Mouse (Mus musculus) hindbrain, embryonic 12.5 days (tissue): Measurements from ENCODE around the gene Zic4. TPM values are rescaled to one million over a fixed set of nuclear protein-coding genes. Genes with fewer than 3 reads are reported as not detected.

ENCODE experiments used
- ATAC-seq: fragments of 200-750 bp; cut with Nextera tagmentation; 2 replicates; pipeline ENCODE4 v1.8.0; 2017; ENCODE audit warnings: moderate TSS enrichment; ENCODE audit not compliant: low FRiP score
- H3K27ac ChIP-seq: fragments of 300-500 bp; sonication (generic); 2 replicates; pipeline ENCODE4 v1.5.1; 2016; ENCODE audit warnings: mild to moderate bottlenecking
- H3K27me3 ChIP-seq: fragments of 300-500 bp; sonication (generic); 2 replicates; pipeline ENCODE4 v1.6.1; 2016; ENCODE audit warnings: mild to moderate bottlenecking
- H3K36me3 ChIP-seq: fragments of 300-500 bp; sonication (generic); 2 replicates; pipeline ENCODE4 v1.6.1; 2016; ENCODE audit warnings: mild to moderate bottlenecking
- H3K4me1 ChIP-seq: fragments of 300-500 bp; sonication (generic); 2 replicates; pipeline ENCODE4 v1.6.1; 2016
- H3K4me2 ChIP-seq: fragments of 300-500 bp; sonication (generic); replicated peaks from 2 replicates; pipeline ENCODE4 v1.6.1; 2016; ENCODE audit warnings: mild to moderate bottlenecking
- H3K4me3 ChIP-seq: fragments of 300-500 bp; sonication (generic); 2 replicates; pipeline ENCODE4 v1.5.1; 2016; ENCODE audit warnings: mild to moderate bottlenecking
- H3K9ac ChIP-seq: fragments of 300-500 bp; sonication (generic); 2 replicates; pipeline ENCODE4 v1.6.1; 2016; ENCODE audit warnings: mild to moderate bottlenecking, moderate library complexity
- H3K9me3 ChIP-seq: fragments of 300-500 bp; sonication (generic); replicated peaks from 2 replicates; pipeline ENCODE4 v1.6.1; 2016; ENCODE audit warnings: mild to moderate bottlenecking
- WGBS: fragments of 180-500 bp; shearing (Covaris S2); methylation state at CpG from one replicate; pipeline ENCODE4 v1.1.7; 2016; 5-methylcytosine and 5-hydroxymethylcytosine counted together
- polyA plus RNA-seq: library from polyadenylated mRNA; unstranded; fragments of >200 nt; fragmentation: Nextera tagmentation; extraction: Ambion mirVana; gene quantifications from 2 replicates; pipeline ENCODE4 v1.2.1, GENCODE M21; 2016

Zic4 gene
- polyA plus RNA-seq, 1 experiment from 2014 or later = 54.0 TPM

- ATAC-seq = peak; percentile 48
- Histone ChIP-seq H3K4me3 (peak overlapping the region; percentile 54), H3K36me3 (no peaks in the 10 kb centered on the region), H3K27ac (peak overlapping the region; percentile 94), H3K9me3 (no peaks in the 10 kb centered on the region), H3K9ac (peak overlapping the region; percentile 82), H3K4me2 (peak overlapping the region; percentile 79), H3K27me3 (peaks cover 87% of the 10 kb centered on the region), H3K4me1 (peaks cover 12% of the 10 kb centered on the region)
- under 1% methylated on average over 30 of the region's 30 CpGs for WGBS
These were observed 21.9 kb downstream of the Zic4 start for GRCm38 (mm10) chr9:91384136-91384500.

GRCm38 (mm10) chr9:91384693-91385560 is 22.7 kb downstream of the Zic4 start:
- H3K36me3 ChIP-seq = no peaks in the 10 kb centered on the region
- no peak for ATAC-seq
- peak overlapping the region; percentile 94 for H3K27ac ChIP-seq
- H3K9me3 ChIP-seq = no peaks in the 10 kb centered on the region
- H3K4me2 ChIP-seq = peak overlapping the region; percentile 79
- peaks cover 87% of the 10 kb centered on the region for H3K27me3 ChIP-seq
- H3K4me1 ChIP-seq = peaks cover 12% of the 10 kb centered on the region
- 9% methylated on average over 4 of the region's 4 CpGs for WGBS
- 0 out of 2 replicates have a peak overlapping the region, but pooled peaks have one; percentile 5 for H3K4me3 ChIP-seq
- H3K9ac ChIP-seq = no peak overlapping the region; the same call in 1 of the 2 replicates

DNA sequence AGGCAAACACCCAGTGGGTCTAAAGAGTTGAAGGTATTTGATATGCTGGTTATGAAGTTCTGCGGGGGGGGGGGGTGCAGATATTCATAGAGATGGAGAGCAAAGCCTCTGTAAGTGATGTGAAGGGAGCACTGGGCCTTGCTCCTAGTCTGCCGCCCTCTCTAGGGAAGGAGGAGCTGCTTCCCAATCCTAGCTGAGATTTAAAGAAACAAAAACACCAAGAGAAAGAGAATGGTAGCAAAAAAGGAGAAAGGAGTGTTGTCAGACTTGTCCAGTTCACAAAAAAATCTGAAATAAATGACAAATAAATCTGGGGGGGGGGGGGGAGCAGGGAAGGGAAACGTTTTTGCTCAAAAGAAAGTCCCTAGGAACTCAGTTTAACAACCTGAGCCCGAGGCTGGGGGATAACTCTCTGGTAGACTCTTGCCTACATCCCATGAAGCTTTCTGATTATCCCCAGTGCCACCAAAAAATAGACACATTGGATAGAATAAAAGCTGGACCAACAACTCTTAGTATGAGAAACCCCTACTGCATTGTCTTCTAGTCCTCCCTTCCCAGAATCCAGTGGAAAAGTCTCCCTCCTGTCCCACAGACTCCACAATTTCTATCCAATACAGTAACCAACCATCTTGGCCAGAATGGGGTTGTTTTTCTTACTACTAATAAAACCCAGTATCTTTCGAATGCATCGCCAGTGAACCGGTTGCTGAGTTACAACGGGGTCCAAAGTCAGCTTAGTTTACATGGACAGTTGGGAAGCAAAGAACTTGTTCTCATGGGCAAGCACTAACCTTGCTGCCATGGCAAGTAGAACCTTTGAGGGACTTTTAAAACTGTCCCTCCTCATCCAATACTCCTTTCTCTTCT is 23.6 kb downstream of the Zic4 start:
- Histone ChIP-seq H3K4me3 (no peak overlapping the region), H3K9me3 (no peaks in the 10 kb centered on the region), H3K27ac (peak overlapping the region; percentile 94), H3K27me3 (peaks cover 87% of the 10 kb centered on the region), H3K9ac (0 out of 2 replicates have a peak overlapping the region, but pooled peaks have one; percentile 55), H3K4me2 (peak overlapping the region; percentile 79), H3K36me3 (no peaks in the 10 kb centered on the region), H3K4me1 (peaks cover 12% of the 10 kb centered on the region)
- no peak for ATAC-seq
- WGBS = 2% methylated on average over 7 of the region's 8 CpGs

GRCm38 (mm10) chr9:91386502-91386890 is 24.3 kb downstream of the Zic4 start:
- WGBS = 2% methylated on average over 17 of the region's 17 CpGs
- Histone ChIP-seq H3K27me3 (peaks cover 91% of the 10 kb centered on the region), H3K4me1 (peaks cover 12% of the 10 kb centered on the region), H3K27ac (peak overlapping the region; percentile 94), H3K36me3 (no peaks in the 10 kb centered on the region), H3K4me3 (peak overlapping the region; percentile 22), H3K4me2 (peak overlapping the region; percentile 79), H3K9ac (peak overlapping the region; percentile 55; the same call in 1 of the 2 replicates), H3K9me3 (no peaks in the 10 kb centered on the region)
- peak; percentile 26; the same call in 1 of the 2 replicates for ATAC-seq

DNA sequence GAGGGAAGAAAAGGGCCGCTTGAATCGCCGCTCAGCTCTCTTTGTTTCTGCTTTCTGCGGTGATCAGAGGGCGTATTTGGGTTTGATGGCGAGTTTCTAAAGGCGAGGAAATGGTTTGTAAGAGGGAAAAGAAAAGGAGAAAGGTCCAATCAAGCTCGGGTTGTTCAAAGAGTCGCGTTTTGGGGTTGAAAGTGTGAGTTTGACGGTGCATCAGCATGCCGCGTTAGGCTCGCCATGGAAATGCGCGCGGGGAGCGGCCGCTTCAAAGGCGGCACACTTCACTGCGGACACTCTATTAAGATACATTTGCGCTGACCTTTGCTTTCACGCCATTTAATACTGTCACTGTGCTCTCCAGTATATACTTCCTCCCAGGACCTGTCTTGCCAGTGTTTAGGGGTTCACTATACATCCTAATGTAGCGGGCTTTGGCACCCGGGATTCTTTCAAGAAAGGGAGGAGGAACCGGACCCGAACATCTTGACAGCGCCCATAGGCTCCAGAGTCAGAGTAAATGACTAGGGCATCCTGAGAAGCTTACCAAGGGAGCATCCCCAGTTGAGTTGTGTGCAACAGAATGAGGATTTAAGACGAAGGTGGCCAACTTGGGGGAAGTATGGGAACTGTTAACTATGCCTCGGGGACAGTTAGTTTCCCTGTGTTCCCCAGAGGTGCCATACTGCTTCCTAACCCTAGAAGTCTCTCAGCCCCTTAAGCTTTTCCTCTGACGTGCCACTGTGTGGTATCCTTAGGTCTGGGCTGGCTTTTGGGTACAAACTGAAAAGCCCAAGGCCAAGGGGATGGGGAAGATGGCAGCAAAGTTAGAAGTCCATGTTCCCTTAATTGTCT is 24.9 kb downstream of the Zic4 start:
- peak overlapping the region; percentile 55; the same call in 1 of the 2 replicates for H3K9ac ChIP-seq
- 2% methylated on average over 31 of the region's 31 CpGs for WGBS
- peaks cover 9% of the 10 kb centered on the region; the same call in 1 of the 2 replicates for H3K4me1 ChIP-seq
- peak overlapping the region; percentile 94 for H3K27ac ChIP-seq
- peak overlapping the region; percentile 79 for H3K4me2 ChIP-seq
- peak overlapping the region; percentile 22 for H3K4me3 ChIP-seq
- peaks cover 91% of the 10 kb centered on the region for H3K27me3 ChIP-seq
- ATAC-seq = peak; percentile 21
- no peaks in the 10 kb centered on the region for H3K36me3 ChIP-seq
- H3K9me3 ChIP-seq = no peaks in the 10 kb centered on the region

DNA sequence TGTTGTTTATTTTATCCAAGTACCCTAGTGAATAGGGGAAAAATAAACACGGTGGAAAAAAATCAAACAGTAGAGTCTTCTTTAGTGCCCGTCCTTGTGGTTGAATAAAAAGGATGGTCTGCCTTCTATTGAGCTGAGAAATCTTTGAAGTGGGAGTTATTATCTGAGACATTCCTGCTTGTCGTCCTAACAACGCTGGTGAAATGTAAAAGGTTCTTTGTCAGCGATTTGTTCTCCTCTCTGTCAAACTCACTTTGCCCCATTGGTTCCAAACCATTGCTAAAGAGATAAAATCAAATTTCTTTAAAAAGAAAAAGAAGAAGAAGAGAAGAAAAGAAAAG is 25.5 kb downstream of the Zic4 start:
- H3K9me3 ChIP-seq = no peaks in the 10 kb centered on the region
- no peak overlapping the region for H3K4me3 ChIP-seq
- no peak for ATAC-seq
- H3K36me3 ChIP-seq = no peaks in the 10 kb centered on the region
- 2% methylated on average over 5 of the region's 5 CpGs for WGBS
- peak overlapping the region; percentile 94 for H3K27ac ChIP-seq
- H3K9ac ChIP-seq = no peak overlapping the region
- peaks cover 9% of the 10 kb centered on the region; the same call in 1 of the 2 replicates for H3K4me1 ChIP-seq
- peaks cover 91% of the 10 kb centered on the region for H3K27me3 ChIP-seq
- peak overlapping the region; percentile 79 for H3K4me2 ChIP-seq

DNA sequence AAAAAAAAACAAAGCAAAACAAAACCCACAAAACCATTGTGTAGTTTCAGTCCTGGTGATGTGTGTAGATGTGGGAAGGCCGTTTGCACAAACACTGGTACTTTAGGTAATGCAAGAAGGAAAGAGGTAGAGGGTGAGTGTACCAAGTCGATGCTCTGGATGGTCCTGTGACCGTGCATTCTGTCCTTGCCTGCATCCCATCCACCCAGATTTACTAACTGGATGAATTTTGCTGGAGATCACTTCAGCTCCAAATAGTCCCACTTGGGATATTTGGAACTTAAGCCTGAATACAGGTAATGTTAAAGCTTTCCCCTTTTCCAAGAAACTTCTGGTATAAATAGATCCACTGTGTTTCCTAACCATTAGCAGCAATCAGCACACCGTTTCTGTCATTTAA is 26.0 kb downstream of the Zic4 start:
- Histone ChIP-seq H3K4me3 (no peak overlapping the region), H3K27ac (no peak overlapping the region), H3K4me2 (0 out of 2 replicates have a peak overlapping the region, but pooled peaks have one; percentile 8), H3K4me1 (peaks cover 9% of the 10 kb centered on the region; the same call in 1 of the 2 replicates), H3K9me3 (no peaks in the 10 kb centered on the region), H3K9ac (no peak overlapping the region), H3K36me3 (no peaks in the 10 kb centered on the region), H3K27me3 (peaks cover 92% of the 10 kb centered on the region)
- ATAC-seq = no peak
- 6% methylated on average over 4 of the region's 4 CpGs for WGBS

- WGBS = 10% methylated on average over 8 of the region's 8 CpGs
- Histone ChIP-seq H3K4me1 (peaks cover 5% of the 10 kb centered on the region; the same call in 1 of the 2 replicates), H3K27me3 (peaks cover 95% of the 10 kb centered on the region), H3K9me3 (no peaks in the 10 kb centered on the region), H3K9ac (no peak overlapping the region), H3K4me2 (no peak overlapping the region), H3K36me3 (no peaks in the 10 kb centered on the region), H3K27ac (peak overlapping the region; percentile 35; the same call in 1 of the 2 replicates), H3K4me3 (no peak overlapping the region)
- ATAC-seq = no peak
These were observed 31.3 kb downstream of the Zic4 start for GRCm38 (mm10) chr9:91393376-91394068.

DNA sequence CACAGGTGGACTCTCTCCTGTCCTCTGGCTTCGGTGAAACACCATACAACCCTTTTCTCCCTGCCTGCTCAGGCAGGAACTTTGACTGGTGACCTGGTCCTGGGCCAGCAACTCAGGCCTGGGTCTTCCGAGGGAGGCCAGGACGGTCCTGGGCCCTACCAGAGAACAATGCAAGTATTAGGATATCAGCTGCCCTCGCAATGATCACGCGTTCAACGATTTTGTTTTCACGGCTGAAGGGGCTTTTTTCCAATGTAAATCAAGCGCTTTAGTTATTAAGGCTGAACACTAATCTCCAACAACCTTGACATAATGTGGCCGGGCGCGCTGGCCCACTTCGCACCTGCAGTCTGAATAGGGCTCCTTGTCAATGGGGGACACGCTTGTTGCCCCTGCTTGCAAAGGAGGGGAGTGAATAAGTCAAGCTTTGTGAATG is 32.0 kb downstream of the Zic4 start:
- Histone ChIP-seq H3K4me2 (0 out of 2 replicates have a peak overlapping the region, but pooled peaks have one; percentile 6), H3K27me3 (peaks cover 95% of the 10 kb centered on the region), H3K4me3 (no peak overlapping the region), H3K36me3 (no peaks in the 10 kb centered on the region), H3K9ac (no peak overlapping the region), H3K9me3 (no peaks in the 10 kb centered on the region), H3K4me1 (peaks cover 5% of the 10 kb centered on the region; the same call in 1 of the 2 replicates), H3K27ac (peak overlapping the region; percentile 35; the same call in 1 of the 2 replicates)
- WGBS = 1% methylated on average over 14 of the region's 14 CpGs
- no peak for ATAC-seq

- WGBS = 5% methylated on average over 14 of the region's 14 CpGs
- Histone ChIP-seq H3K27me3 (peaks cover 95% of the 10 kb centered on the region), H3K27ac (no peak overlapping the region), H3K36me3 (no peaks in the 10 kb centered on the region), H3K4me3 (no peak overlapping the region), H3K4me1 (peaks cover 5% of the 10 kb centered on the region; the same call in 1 of the 2 replicates), H3K9me3 (no peaks in the 10 kb centered on the region), H3K4me2 (no peak overlapping the region), H3K9ac (no peak overlapping the region)
- ATAC-seq = no peak
These were observed 33.0 kb downstream of the Zic4 start for GRCm38 (mm10) chr9:91395066-91395772.
